Mouse (Mus musculus) CH12.LX (cell line): ENCODE data around the gene Bst2. TPM values are rescaled to one million over a fixed set of nuclear protein-coding genes. Genes with fewer than 3 reads are reported as not detected.

Experiments used
- DNase-seq: peaks from one replicate; pipeline ENCODE4 v3.0.0-alpha.2; 2013; ENCODE audit errors: extremely low read depth
- H3K27ac ChIP-seq: 2 replicates; pipeline ENCODE4 v1.5.1; 2012; ENCODE audit warnings: low read depth, mild to moderate bottlenecking, control low read depth, moderate library complexity; ENCODE audit not compliant: insufficient read depth
- H3K27me3 ChIP-seq: replicated peaks from 2 replicates; pipeline ENCODE3; 2012; ENCODE audit warnings: inconsistent platforms
- H3K36me3 ChIP-seq, 2 experiments: replicated peaks in 1 of 2; 2 replicates each; pipeline versions ENCODE3 to v1.6.1; 2012; ENCODE audit warnings: inconsistent platforms in 1 of 2, low read length in 1 of 2, mild to moderate bottlenecking in 1 of 2, mixed read lengths in 1 of 2, moderate library complexity in 1 of 2; ENCODE audit not compliant: control insufficient read depth in 1 of 2, insufficient read depth in 1 of 2
- H3K4me1 ChIP-seq, 2 experiments: 2 replicates each; pipeline ENCODE4 v1.6.1; 2012; ENCODE audit warnings: inconsistent platforms in 1 of 2, moderate library complexity in 1 of 2; ENCODE audit not compliant: insufficient read depth in 2 of 2, control insufficient read depth in 1 of 2
- H3K4me2 ChIP-seq: 2 replicates; pipeline ENCODE4 v1.6.1; 2012; ENCODE audit warnings: low read depth, mild to moderate bottlenecking, control low read depth; ENCODE audit not compliant: poor library complexity, insufficient read depth, severe bottlenecking
- H3K4me3 ChIP-seq, 3 experiments: fragments of 150-350 bp in 1 of 3; sonication (generic) in 1 of 3; replicated peaks in 1 of 3; 2 replicates each; pipeline versions ENCODE3 to v1.5.1; 2011 to 2012; ENCODE audit warnings: low read depth in 2 of 3, low read length in 2 of 3, mild to moderate bottlenecking in 2 of 3, moderate library complexity in 2 of 3, control low read depth in 1 of 3, improper control_type of control experiment in 1 of 3, inconsistent platforms in 1 of 3, mixed read lengths in 1 of 3; ENCODE audit not compliant: poor library complexity in 1 of 3
- H3K79me2 ChIP-seq: replicated peaks from 2 replicates; pipeline ENCODE4 v1.6.1; 2012; ENCODE audit warnings: mild to moderate bottlenecking, moderate library complexity; ENCODE audit not compliant: control insufficient read depth, poor library complexity, insufficient read depth, severe bottlenecking; ENCODE audit errors: extremely low read depth
- H3K9ac ChIP-seq: 2 replicates; pipeline ENCODE4 v1.6.1; 2012; ENCODE audit warnings: low read depth, mild to moderate bottlenecking, control low read depth, moderate library complexity; ENCODE audit not compliant: insufficient read depth
- H3K9me3 ChIP-seq: replicated peaks from 2 replicates; pipeline ENCODE3; 2012; ENCODE audit warnings: low read length, inconsistent platforms, mixed read lengths
- CHD2 ChIP-seq: IDR thresholded peaks from 2 replicates; pipeline ENCODE4 v1.6.1; 2011; ENCODE audit warnings: low read length, improper control_type of control experiment
- CTCF ChIP-seq, 2 experiments: IDR thresholded peaks in 1 of 2; conservative IDR thresholded peaks in 1 of 2; 2 replicates each; pipeline ENCODE4 v1.5.1; 2011 to 2012; ENCODE audit warnings: low read depth in 2 of 2, low read length in 2 of 2, improper control_type of control experiment in 1 of 2, inconsistent platforms in 1 of 2, mild to moderate bottlenecking in 1 of 2, moderate library complexity in 1 of 2
- ELF1 ChIP-seq: IDR thresholded peaks from 2 replicates; pipeline ENCODE4 v1.6.1; 2014; ENCODE audit warnings: low read depth, mild to moderate bottlenecking, inconsistent platforms, low read length, improper control_type of control experiment
- GABPA ChIP-seq: IDR thresholded peaks from 2 replicates; pipeline ENCODE4 v1.6.1; 2012; ENCODE audit warnings: low read depth, low read length, improper control_type of control experiment, inconsistent platforms; ENCODE audit not compliant: insufficient replicate concordance
- JUND ChIP-seq: conservative IDR thresholded peaks from 2 replicates; pipeline ENCODE4 v1.6.1; 2011; ENCODE audit warnings: low read depth, low read length, improper control_type of control experiment
- KAT2A ChIP-seq: IDR thresholded peaks from 2 replicates; pipeline ENCODE4 v1.6.1; 2012; ENCODE audit warnings: low read length, improper control_type of control experiment, inconsistent platforms; ENCODE audit not compliant: insufficient replicate concordance
- MXI1 ChIP-seq: IDR thresholded peaks from 2 replicates; pipeline ENCODE4 v1.6.1; 2011; ENCODE audit warnings: mild to moderate bottlenecking, low read depth, low read length, improper control_type of control experiment
- RCOR1 ChIP-seq: conservative IDR thresholded peaks from 2 replicates; pipeline ENCODE4 v1.6.1; 2012; ENCODE audit warnings: low read depth, mild to moderate bottlenecking, inconsistent platforms, low read length, improper control_type of control experiment
- TCF12 ChIP-seq: IDR thresholded peaks from 2 replicates; pipeline ENCODE4 v1.6.1; 2014; ENCODE audit warnings: low read depth, mild to moderate bottlenecking, inconsistent platforms, low read length, improper control_type of control experiment
- USF1 ChIP-seq: IDR thresholded peaks from 2 replicates; pipeline ENCODE4 v1.6.1; 2014; ENCODE audit warnings: low read depth, mild to moderate bottlenecking, inconsistent platforms, low read length, improper control_type of control experiment
- ZMIZ1 ChIP-seq: IDR thresholded peaks from 2 replicates; pipeline ENCODE4 v1.6.1; 2012; ENCODE audit warnings: low read depth, mild to moderate bottlenecking, inconsistent platforms, low read length, improper control_type of control experiment
- dilution Hi-C: fragments of 300-500 bp; cut with MboI; formaldehyde crosslinking; loops from 2 replicates; pipeline ENCODE4 v1.14.3; 2020; ENCODE audit warnings: low sequenced_read_pairs; ENCODE audit not compliant: extremely low pct_unique_long_range_greater_than_20kb, extremely low pct_ligation_motif_present
- in situ Hi-C: fragments of 300-500 bp; cut with MboI; formaldehyde crosslinking; loops from 3 replicates; pipeline ENCODE4 v1.14.3; 2019; ENCODE audit warnings: low sequenced_read_pairs, low pct_ligation_motif_present, low pct_unique_long_range_greater_than_20kb, mixed read lengths
- polyA plus RNA-seq: library from polyadenylated mRNA; unstranded; fragments of >175 nt; gene quantifications from 2 replicates; pipeline ENCODE4 v1.2.1, GENCODE M21; 2012; ENCODE audit warnings: low read depth; ENCODE audit not compliant: insufficient read length
- total RNA-seq, 2 experiments: library from RNA; depleted of rRNA; stranded (reverse); fragments of 300-350 nt in 1 of 2; fragments of >200 nt in 1 of 2; gene quantifications; 2 replicates each; pipeline ENCODE4 v1.2.3; 2012 to 2014

The Bst2 gene
- total and polyA plus RNA-seq, 3 experiments = 214 to 424 (median 304) TPM

GRCm38 (mm10) chr8:71572847-71573633, 35.8 kb upstream of the Bst2 start:
- no peak overlapping the region for H3K4me3 ChIP-seq
- peaks cover 10 to 13% of the 10 kb centered on the region in 2 experiments for H3K4me1 ChIP-seq
- dilution Hi-C loops = no loop called here
- no peak overlapping the region for H3K27ac ChIP-seq
- TF ChIP-seq MXI1 = no peak
- TF ChIP-seq TCF12 = no peak
- TF ChIP-seq ELF1 = no peak
- no peak for TF ChIP-seq JUND
- no peak for TF ChIP-seq RCOR1
- no peak for TF ChIP-seq ZMIZ1
- TF ChIP-seq KAT2A = no peak
- TF ChIP-seq CHD2 = no peak
- TF ChIP-seq GABPA = no peak
- no peak for TF ChIP-seq USF1
- no peak overlapping the region for H3K9ac ChIP-seq
- H3K4me2 ChIP-seq = no peak overlapping the region
- DNase-seq = no peak
- H3K27me3 ChIP-seq = peaks cover 2% of the 10 kb centered on the region
- no peaks in the 10 kb centered on the region for H3K9me3 ChIP-seq
- in situ Hi-C loops = no loop called here
- no peaks in the 10 kb centered on the region for H3K79me2 ChIP-seq
- no peaks in the 10 kb centered on the region for H3K36me3 ChIP-seq

GRCm38 (mm10) chr8:71572077-71572476, 34.8 kb upstream of the Bst2 start:
- Histone ChIP-seq H3K9ac (no peak overlapping the region), H3K4me2 (no peak overlapping the region), H3K36me3 (no peaks in the 10 kb centered on the region), H3K79me2 (no peaks in the 10 kb centered on the region), H3K27ac (no peak overlapping the region), H3K27me3 (peaks cover 3% of the 10 kb centered on the region), H3K9me3 (no peaks in the 10 kb centered on the region), H3K4me1 (peaks cover 10 to 13% of the 10 kb centered on the region in 2 experiments), H3K4me3 (no peak overlapping the region)
- dilution Hi-C loops = no loop called here
- TF ChIP-seq CHD2 (no peak), CTCF (conservative IDR thresholded peaks at IDR 0.05 in 1 of 2, IDR thresholded peaks at IDR 0.05 in 1 of 2; ENCODE audit: low read depth in 2 of 2, low read length in 2 of 2) (peak in 1 of 2 experiments; percentile 18; a peak in 2 of 4 replicates)
- no peak for DNase-seq
- in situ Hi-C loops = no loop called here
